Mouse (Mus musculus) gastrocnemius, postnatal 10 days (tissue): Measurements from ENCODE around the gene Alox12e. TPM values are rescaled to one million over a fixed set of nuclear protein-coding genes. Genes with fewer than 3 reads are reported as not detected.
"Not testable (repeated sequence)": the region's sequence is repeated elsewhere in the genome, so short reads cannot be mapped to it uniquely, and the experiment has no call there.

Experiments
- DNase-seq: peaks from one replicate; pipeline ENCODE4 v3.0.0; 2021; ENCODE audit warnings: mixed read lengths
- long read RNA-seq, 2 experiments: library from polyadenylated mRNA; stranded (forward); transcript quantifications; one replicate each; pipeline ENCODE4 v2.0.0; 2021
- total RNA-seq, 2 experiments: library from RNA; stranded (reverse); gene quantifications; 2 replicates each; pipeline ENCODE4 v1.2.3; 2021

Alox12e gene
- not detected for total RNA-seq
- long read RNA-seq, experiment 1 = 0 reads
- long read RNA-seq, experiment 2 = 0 reads

- DNase-seq = no peak
Observed at GRCm38 (mm10) chr11:70322528-70322927, at the start of gene Alox12e. Gene Alox12e (minus strand): TSS chr11:70322628.

- not testable (repeated sequence) for DNase-seq
Observed at GRCm38 (mm10) chr11:70368626-70369025, 46.2 kb upstream of the Alox12e start.

GRCm38 (mm10) chr11:70367701-70368100 is 45.3 kb upstream of the Alox12e start:
- not testable (repeated sequence) for DNase-seq

- DNase-seq = no peak
Observed at GRCm38 (mm10) chr11:70351868-70352267, 29.4 kb upstream of the Alox12e start, which contains the start of gene Alox15. Gene Alox15 (minus strand): TSS chr11:70352031.

GRCm38 (mm10) chr11:70348630-70349029 is 26.2 kb upstream of the Alox12e start:
- no peak for DNase-seq

- DNase-seq = no peak
Observed at GRCm38 (mm10) chr11:70347861-70348260, 25.4 kb upstream of the Alox12e start.

GRCm38 (mm10) chr11:70345546-70345945 is 23.1 kb upstream of the Alox12e start:
- DNase-seq = no peak

- DNase-seq = no peak
Observed at GRCm38 (mm10) chr11:70345061-70345460, 22.6 kb upstream of the Alox12e start.

- no peak for DNase-seq
Observed at GRCm38 (mm10) chr11:70339481-70339880, 17.1 kb upstream of the Alox12e start.

GRCm38 (mm10) chr11:70334477-70334876 is 12.0 kb upstream of the Alox12e start:
- peak; percentile 76 for DNase-seq

- DNase-seq = no peak
Observed at GRCm38 (mm10) chr11:70324726-70325125, 2.3 kb upstream of the Alox12e start.

GRCm38 (mm10) chr11:70321664-70322063 is 764 bp downstream of the Alox12e start:
- peak; percentile 70 for DNase-seq

- no peak for DNase-seq
Observed at GRCm38 (mm10) chr11:70319614-70320013, 2.8 kb downstream of the Alox12e start.

GRCm38 (mm10) chr11:70313833-70314232 is 8.6 kb downstream of the Alox12e start:
- DNase-seq = no peak

GRCm38 (mm10) chr11:70309341-70309740 is 13.1 kb downstream of the Alox12e start:
- DNase-seq = peak; percentile 25

- no peak for DNase-seq
Observed at GRCm38 (mm10) chr11:70308296-70308695, 14.1 kb downstream of the Alox12e start.

GRCm38 (mm10) chr11:70306159-70306558 is 16.3 kb downstream of the Alox12e start:
- DNase-seq = no peak

- DNase-seq = no peak
Observed at GRCm38 (mm10) chr11:70302293-70302692, 20.1 kb downstream of the Alox12e start.

- no peak for DNase-seq
Observed at GRCm38 (mm10) chr11:70297836-70298454, 24.5 kb downstream of the Alox12e start.

GRCm38 (mm10) chr11:70297405-70297804 is 25.0 kb downstream of the Alox12e start:
- DNase-seq = no peak

- no peak for DNase-seq
Observed at GRCm38 (mm10) chr11:70293881-70294280, 28.5 kb downstream of the Alox12e start.

- no peak for DNase-seq
Observed at GRCm38 (mm10) chr11:70291235-70291634, 31.2 kb downstream of the Alox12e start.

GRCm38 (mm10) chr11:70289236-70289635 is 33.2 kb downstream of the Alox12e start:
- peak; percentile 19 for DNase-seq

GRCm38 (mm10) chr11:70288102-70288501 is 34.3 kb downstream of the Alox12e start:
- no peak for DNase-seq
